Mouse (Mus musculus): ENCODE results near the gene Nus1.

GRCm38 (mm10) chr10:52368376-52368775 lies 49.0 kb upstream of the Nus1 start:
- TF ChIP-seq POLR2A (IDR thresholded peaks at IDR 0.05; ENCODE audit: borderline replicate concordance, low read depth, low read length), result no peak
- TF ChIP-seq CTCF (IDR thresholded peaks at IDR 0.05; ENCODE audit: low read depth, low read length), result no peak

Measured in bone marrow macrophage, adult 2 months (primary cell).